Mouse (Mus musculus): Measurements from ENCODE around the gene Lmbr1.
"Not testable (repeated sequence)": the region's sequence is repeated elsewhere in the genome, so short reads cannot be mapped to it uniquely, and the experiment has no call there.

Gene Lmbr1

GRCm38 (mm10) chr5:29378298-29379036 lies at the start of gene Lmbr1:
Gene Lmbr1, minus strand, starts transcription at chr5:29378390.
- DNase-seq: peak; percentile 93 to 96

GRCm38 (mm10) chr5:29423330-29423729 lies 45.1 kb upstream of the Lmbr1 start:
- DNase-seq: not testable (repeated sequence)

- DNase-seq: no peak
Observed at GRCm38 (mm10) chr5:29413041-29413440, 34.9 kb upstream of the Lmbr1 start.

- no peak for DNase-seq
Observed at GRCm38 (mm10) chr5:29410854-29411253, 32.7 kb upstream of the Lmbr1 start.

- DNase-seq: no peak
Observed at GRCm38 (mm10) chr5:29398427-29398826, 20.2 kb upstream of the Lmbr1 start.

- peak; percentile 50 to 79 for DNase-seq
Observed at GRCm38 (mm10) chr5:29388944-29389765, 11.0 kb upstream of the Lmbr1 start.

GRCm38 (mm10) chr5:29388181-29388943 lies 10.2 kb upstream of the Lmbr1 start:
- DNase-seq: no peak

GRCm38 (mm10) chr5:29387591-29387990 lies 9.4 kb upstream of the Lmbr1 start:
- DNase-seq: no peak

- no peak for DNase-seq
Observed at GRCm38 (mm10) chr5:29382776-29383175, 4.6 kb upstream of the Lmbr1 start.

GRCm38 (mm10) chr5:29380091-29380490 lies 1.9 kb upstream of the Lmbr1 start:
- DNase-seq: no peak

GRCm38 (mm10) chr5:29377590-29378297 lies 446 bp downstream of the Lmbr1 start:
- peak; percentile 21 to 43 for DNase-seq

GRCm38 (mm10) chr5:29363511-29363910 lies 14.7 kb downstream of the Lmbr1 start:
- no peak for DNase-seq

GRCm38 (mm10) chr5:29335836-29336235 lies 42.4 kb downstream of the Lmbr1 start:
- DNase-seq: peak in 1 of 2 experiments; percentile 3

- no peak for DNase-seq
Observed at GRCm38 (mm10) chr5:29322503-29322902, 55.7 kb downstream of the Lmbr1 start.

- no peak for DNase-seq
Observed at GRCm38 (mm10) chr5:29309191-29309590, 69.0 kb downstream of the Lmbr1 start.

GRCm38 (mm10) chr5:29293194-29293593 lies 85.0 kb downstream of the Lmbr1 start:
- DNase-seq: peak in 1 of 2 experiments; percentile 62

GRCm38 (mm10) chr5:29290110-29290509 lies 88.1 kb downstream of the Lmbr1 start:
- no peak for DNase-seq

GRCm38 (mm10) chr5:29289703-29290102 lies 88.5 kb downstream of the Lmbr1 start:
- DNase-seq: no peak

GRCm38 (mm10) chr5:29281081-29281480 lies 97.1 kb downstream of the Lmbr1 start:
- peak; percentile 6 to 14 for DNase-seq

- DNase-seq: peak; percentile 13 to 15
Observed at GRCm38 (mm10) chr5:29274746-29275145, 103.4 kb downstream of the Lmbr1 start.

- DNase-seq: no peak
Observed at GRCm38 (mm10) chr5:29273426-29273825, 104.8 kb downstream of the Lmbr1 start.

- no peak for DNase-seq
Observed at GRCm38 (mm10) chr5:29270879-29271278, 107.3 kb downstream of the Lmbr1 start.

GRCm38 (mm10) chr5:29253876-29254275 lies 124.3 kb downstream of the Lmbr1 start:
- DNase-seq: no peak
